ENCODE assay signal across 8 mouse cellular contexts in the genomic region with DNA sequence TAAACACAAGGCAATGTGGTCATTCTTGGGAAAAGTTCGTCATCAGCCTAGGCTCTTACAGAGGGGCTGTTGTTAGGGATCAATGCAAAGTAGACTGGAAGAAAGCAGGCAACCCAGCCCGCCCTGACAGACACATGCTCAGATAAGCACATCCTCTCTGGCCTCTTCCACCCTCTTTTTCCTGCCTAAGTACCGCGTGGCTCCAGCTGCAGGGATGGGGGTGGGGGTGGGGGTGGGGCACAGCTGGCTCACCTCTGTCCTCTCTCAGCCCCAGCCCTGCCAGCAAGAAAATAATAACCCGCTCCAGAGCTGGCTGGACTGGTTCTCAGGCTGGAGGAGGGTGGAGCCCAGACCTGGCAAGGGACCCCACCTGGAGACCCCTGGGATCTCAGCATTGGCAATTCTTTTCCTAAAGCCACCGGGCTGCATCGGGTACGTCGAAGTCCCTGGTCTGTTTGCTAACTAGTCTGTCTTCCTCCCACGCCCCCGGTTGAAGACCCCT. TPM values are rescaled to one million over a fixed set of nuclear protein-coding genes. Genes with fewer than 3 reads are reported as not detected.
DNase-seq lines count a peak whose midpoint lies in the region; ATAC-seq and TF ChIP-seq lines count a peak whose summit lies in the region.

No protein-coding gene starts in this region.

- peak overlapping the region; percentile 71 for H3K4me2 ChIP-seq in limb, embryonic 13.5 days (replicated peaks)
- H3K4me2 ChIP-seq in neural tube, embryonic 13.5 days, result peak overlapping the region; percentile 58

- H3K9me3 ChIP-seq in limb, embryonic 13.5 days, result no peaks in the 10 kb centered on the region
- no peaks in the 10 kb centered on the region for H3K9me3 ChIP-seq in neural tube, embryonic 13.5 days

- peak overlapping the region; percentile 36 for H3K4me3 ChIP-seq in C2C12 (ENCODE audit: insufficient read depth, poor library complexity, severe bottlenecking)
- peak overlapping the region; percentile 54 for H3K4me3 ChIP-seq in limb, embryonic 13.5 days
- H3K4me3 ChIP-seq in neural tube, embryonic 13.5 days, result peak overlapping the region; percentile 37

- no peaks in the 10 kb centered on the region for H3K36me3 ChIP-seq in C2C12 (ENCODE audit: control insufficient read depth, insufficient read depth)
- H3K36me3 ChIP-seq in limb, embryonic 13.5 days, result no peaks in the 10 kb centered on the region
- H3K36me3 ChIP-seq in neural tube, embryonic 13.5 days, result no peaks in the 10 kb centered on the region

- H3K4me1 ChIP-seq in limb, embryonic 13.5 days, result peaks cover 21% of the 10 kb centered on the region
- peaks cover 22% of the 10 kb centered on the region for H3K4me1 ChIP-seq in neural tube, embryonic 13.5 days (replicated peaks)

- no peaks in the 10 kb centered on the region for H3K27me3 ChIP-seq in C2C12 (ENCODE audit: control insufficient read depth, insufficient read depth, insufficient read length)
- no peaks in the 10 kb centered on the region for H3K27me3 ChIP-seq in limb, embryonic 13.5 days
- H3K27me3 ChIP-seq in neural tube, embryonic 13.5 days, result no peaks in the 10 kb centered on the region

- H3K27ac ChIP-seq in limb, embryonic 13.5 days, result peak overlapping the region; percentile 89
- H3K27ac ChIP-seq in neural tube, embryonic 13.5 days (replicated peaks), result no peak overlapping the region

- no peaks in the 10 kb centered on the region for H3K79me3 ChIP-seq in C2C12 (ENCODE audit: low read depth)

- no peak for TF ChIP-seq CTCF in C2C12 (IDR thresholded peaks at IDR 0.05; ENCODE audit: control insufficient read depth, insufficient read depth, insufficient read length)

- no peaks in the 10 kb centered on the region for H3K79me2 ChIP-seq in C2C12 (ENCODE audit: control insufficient read depth, insufficient read depth)

- under 1% methylated on average over 11 of the region's 11 CpGs for WGBS in limb, embryonic 13.5 days
- WGBS in neural tube, embryonic 13.5 days, result 3% methylated on average over 11 of the region's 11 CpGs

- peak; percentile 66 for DNase-seq in NIH3T3 (ENCODE audit: low read depth)
- peak; percentile 37 for DNase-seq in heart, adult 8-10 months (ENCODE audit: low spot score)
- no peak for DNase-seq in right cerebral cortex, postnatal 14 days
- no peak for DNase-seq in urinary bladder, postnatal 4 days (ENCODE audit: low spot score in 2 of 2)
- DNase-seq in ovary, postnatal 10 days (ENCODE audit: low spot score), result no peak

- ATAC-seq in limb, embryonic 13.5 days (ENCODE audit: low FRiP score, low read depth), result peak; percentile 41; the same call in 1 of the 2 replicates
- ATAC-seq in neural tube, embryonic 13.5 days (ENCODE audit: low read depth), result peak; percentile 57; the same call in 1 of the 2 replicates

- H3ac ChIP-seq in C2C12 (ENCODE audit: control insufficient read depth, insufficient read length, low read depth), result peak overlapping the region; percentile 27

- H3K9ac ChIP-seq in limb, embryonic 13.5 days, result peak overlapping the region; percentile 65
- peak overlapping the region; percentile 62 for H3K9ac ChIP-seq in neural tube, embryonic 13.5 days

TF ChIP-seq in C2C12, 6 proteins besides CTCF, POLR2A, EP300 and RAD21:
- TF ChIP-seq CEBPB (IDR thresholded peaks at IDR 0.05; ENCODE audit: low read depth), result no peak
- TF ChIP-seq USF1 (IDR thresholded peaks at IDR 0.05; ENCODE audit: low read depth), result no peak
- no peak for TF ChIP-seq FOSL1 (IDR thresholded peaks at IDR 0.05; ENCODE audit: insufficient read depth, low read length, poor library complexity, severe bottlenecking)
TF ChIP-seq in C2C12: peak in this region for 0.

RNA-seq across cellular contexts. Expression of a gene that starts 1.0 kb away (rescaled TPM):
- 26.1 TPM for polyA plus RNA-seq in C2C12 (2012; fragmentation: generic; extraction: Trizol)
- total RNA-seq in heart, adult 8-10 months (2022), result 1 to 10 TPM; 3.8 to 7.5 (median 4.6) TPM
- 70.9 and 74.3 TPM in 2 replicates for polyA plus RNA-seq in limb, embryonic 13.5 days (2015; fragmentation: Nextera tagmentation; extraction: Ambion mirVana)
- polyA plus RNA-seq in neural tube, embryonic 13.5 days (2015; fragmentation: Nextera tagmentation; extraction: Ambion mirVana), result 8.6 and 8.9 TPM in 2 replicates

RNA-seq across cellular contexts. Expression of a gene that starts 13.4 kb away (rescaled TPM):
- 2.4 TPM for polyA plus RNA-seq in C2C12 (2012; fragmentation: generic; extraction: Trizol)
- 1 to 10 TPM; 2.8 to 3.7 (median 3.6) TPM for total RNA-seq in heart, adult 8-10 months (2022)
- polyA plus RNA-seq in limb, embryonic 13.5 days (2015; fragmentation: Nextera tagmentation; extraction: Ambion mirVana), result 4.6 and 4.9 TPM in 2 replicates
- polyA plus RNA-seq in neural tube, embryonic 13.5 days (2015; fragmentation: Nextera tagmentation; extraction: Ambion mirVana), result 4.6 TPM in 2 replicates

RNA-seq across cellular contexts. Expression of a gene that starts 26.8 kb away (rescaled TPM):
- polyA plus RNA-seq in C2C12 (2012; fragmentation: generic; extraction: Trizol), result 17.9 TPM
- total RNA-seq in heart, adult 8-10 months (2022), result 10 to 100 TPM; 27.1 to 49.5 (median 38.6) TPM
- polyA plus RNA-seq in limb, embryonic 13.5 days (2015; fragmentation: Nextera tagmentation; extraction: Ambion mirVana), result 59.1 and 64.4 TPM in 2 replicates
- 78.0 and 79.6 TPM in 2 replicates for polyA plus RNA-seq in neural tube, embryonic 13.5 days (2015; fragmentation: Nextera tagmentation; extraction: Ambion mirVana)

RNA-seq across cellular contexts. Expression of a gene that starts 44.4 kb away (rescaled TPM):
- polyA plus RNA-seq in C2C12 (2012; fragmentation: generic; extraction: Trizol), result 0.05 TPM
- total RNA-seq in heart, adult 8-10 months (2022), result 1 to 10 TPM in 2 of 4 experiments, under 1 TPM in 2; 0.79 to 1.7 (median 0.95) TPM
- 2.0 and 2.3 TPM in 2 replicates for polyA plus RNA-seq in limb, embryonic 13.5 days (2015; fragmentation: Nextera tagmentation; extraction: Ambion mirVana)
- polyA plus RNA-seq in neural tube, embryonic 13.5 days (2015; fragmentation: Nextera tagmentation; extraction: Ambion mirVana), result 137 and 141 TPM in 2 replicates

Comparison
In these comparisons a context has a peak if more than half of its experiments do, and no peak if none do; other contexts are left out.
1. DNase-seq: peak in NIH3T3 (single experiment) and heart, adult 8-10 months (single experiment); none in right cerebral cortex, postnatal 14 days (single experiment), urinary bladder, postnatal 4 days (0 of 2) and ovary, postnatal 10 days (single experiment).
2. Peak in every context shown above with its lines, with median percentiles within 50 percentile points of each other: H3K4me3 ChIP-seq.